Mouse (Mus musculus): ENCODE data around the gene Tmed9. TPM values are rescaled to one million over a fixed set of nuclear protein-coding genes. Genes with fewer than 3 reads are reported as not detected.
"Not testable (repeated sequence)": the region's sequence is repeated elsewhere in the genome, so short reads cannot be mapped to it uniquely, and the experiment has no call there.

The Tmed9 gene
- polyA plus RNA-seq, 1 experiment from 2014 or later: 105 TPM

- Histone ChIP-seq H3K4me1 (peaks cover 21% of the 10 kb centered on the region), H3K36me3 (peaks cover 13% of the 10 kb centered on the region), H3K4me2 (replicated peaks) (peak within 1 kb of the TSS; percentile 67), H3K27ac (replicated peaks) (peak within 1 kb of the TSS; percentile 86), H3K27me3 (0 out of 2 replicates have a peak, but pooled peaks cover 3% of the 10 kb centered on the region), H3K9ac (replicated peaks) (peak within 1 kb of the TSS; percentile 81), H3K9me3 (no peaks in the 10 kb centered on the region), H3K4me3 (peak within 1 kb of the TSS; percentile 90)
- WGBS: under 1% methylated on average over 59 of the region's 59 CpGs
- ATAC-seq (ENCODE audit: low FRiP score, low read depth): peak; percentile 98
Observed at GRCm38 (mm10) chr13:55622649-55623541, 49.4 kb downstream of the Tmed9 start, which contains the start of gene Caml. Gene Caml, plus strand, starts transcription at chr13:55623005.

GRCm38 (mm10) chr13:55634639-55635127, 61.2 kb downstream of the Tmed9 start, which contains the start of gene Ddx46:
Gene Ddx46, plus strand, starts transcription at chr13:55635027.
- 6% methylated on average over 30 of the region's 30 CpGs for WGBS
- Histone ChIP-seq H3K4me2 (replicated peaks) (peak within 1 kb of the TSS; percentile 92), H3K9ac (replicated peaks) (peak within 1 kb of the TSS; percentile 92), H3K36me3 (peaks cover 41% of the 10 kb centered on the region), H3K4me1 (peaks cover 20% of the 10 kb centered on the region), H3K9me3 (no peaks in the 10 kb centered on the region), H3K4me3 (peak within 1 kb of the TSS; percentile 98), H3K27me3 (no peaks in the 10 kb centered on the region), H3K27ac (replicated peaks) (0 out of 2 replicates have a peak within 1 kb of the TSS, but pooled peaks have one; percentile 50)
- ATAC-seq (ENCODE audit: low FRiP score, low read depth): peak; percentile 88

- Histone ChIP-seq H3K27ac (replicated peaks) (0 out of 2 replicates have a peak overlapping the region, but pooled peaks have one; percentile 50), H3K9ac (replicated peaks) (peak overlapping the region; percentile 92), H3K27me3 (no peaks in the 10 kb centered on the region), H3K9me3 (no peaks in the 10 kb centered on the region), H3K4me3 (peak overlapping the region; percentile 98), H3K4me1 (peaks cover 20% of the 10 kb centered on the region), H3K4me2 (replicated peaks) (peak overlapping the region; percentile 92), H3K36me3 (peaks cover 45% of the 10 kb centered on the region)
- 0% methylated on average over 27 of the region's 40 CpGs for WGBS
- ATAC-seq (ENCODE audit: low FRiP score, low read depth): peak; percentile 73
Observed at GRCm38 (mm10) chr13:55635146-55635571, 61.6 kb downstream of the Tmed9 start.

GRCm38 (mm10) chr13:55636185-55636983, 62.9 kb downstream of the Tmed9 start:
- no peak overlapping the region for H3K27ac ChIP-seq (replicated peaks)
- peaks cover 20% of the 10 kb centered on the region for H3K4me1 ChIP-seq
- 90% methylated on average over 14 of the region's 14 CpGs for WGBS
- H3K9me3 ChIP-seq: no peaks in the 10 kb centered on the region
- H3K4me3 ChIP-seq: peak overlapping the region; percentile 98; the same call in 1 of the 2 replicates
- H3K9ac ChIP-seq (replicated peaks): no peak overlapping the region
- no peaks in the 10 kb centered on the region for H3K27me3 ChIP-seq
- no peak for ATAC-seq (ENCODE audit: low FRiP score, low read depth)
- H3K4me2 ChIP-seq (replicated peaks): peak overlapping the region; percentile 92
- peaks cover 43% of the 10 kb centered on the region for H3K36me3 ChIP-seq

GRCm38 (mm10) chr13:55640480-55640879, 66.9 kb downstream of the Tmed9 start:
- H3K36me3 ChIP-seq: peaks cover 38% of the 10 kb centered on the region
- not testable (repeated sequence) for H3K9ac ChIP-seq (replicated peaks)

GRCm38 (mm10) chr13:55644525-55644924, 71.0 kb downstream of the Tmed9 start:
- no peaks in the 10 kb centered on the region for H3K4me1 ChIP-seq
- no peaks in the 10 kb centered on the region for H3K27me3 ChIP-seq
- peaks cover 66% of the 10 kb centered on the region for H3K36me3 ChIP-seq
- H3K27ac ChIP-seq (replicated peaks): no peak overlapping the region
- no peak overlapping the region for H3K4me2 ChIP-seq (replicated peaks)
- no peaks in the 10 kb centered on the region for H3K9me3 ChIP-seq
- 89% methylated on average over 2 of the region's 2 CpGs for WGBS
- no peak overlapping the region for H3K4me3 ChIP-seq
- no peak overlapping the region for H3K9ac ChIP-seq (replicated peaks)
- no peak for ATAC-seq (ENCODE audit: low FRiP score, low read depth)

More at GRCm38 (mm10) chr13:55640480-55640879, 66.9 kb downstream of the Tmed9 start:
- peaks cover 14% of the 10 kb centered on the region for H3K4me1 ChIP-seq
- not testable (repeated sequence) for H3K9me3 ChIP-seq; H3K4me2 ChIP-seq (replicated peaks); H3K27me3 ChIP-seq; H3K4me3 ChIP-seq; ATAC-seq (ENCODE audit: low FRiP score, low read depth); H3K27ac ChIP-seq (replicated peaks)
- 58% methylated on average over 8 of the region's 8 CpGs for WGBS

Other genes starting within 250 kb of the Tmed9 start
- gene Mxd3, start 243.9 kb upstream of the Tmed9 start, polyA plus RNA-seq (2016; fragmentation: Nextera tagmentation; extraction: Ambion mirVana): 28.7 and 32.1 TPM in 2 replicates
- gene Lman2, start 210.9 kb upstream of the Tmed9 start, polyA plus RNA-seq (2016; fragmentation: Nextera tagmentation; extraction: Ambion mirVana): 91.8 and 94.7 TPM in 2 replicates
- 0.47 and 0.59 TPM in 2 replicates for gene Rgs14, start 204.0 kb upstream of the Tmed9 start, polyA plus RNA-seq (2016; fragmentation: Nextera tagmentation; extraction: Ambion mirVana)
- 0.06 TPM in 1 of 2 replicates, not detected in the other for gene Slc34a1, start 175.5 kb upstream of the Tmed9 start, polyA plus RNA-seq (2016; fragmentation: Nextera tagmentation; extraction: Ambion mirVana)
- gene Pfn3, start 158.5 kb upstream of the Tmed9 start, polyA plus RNA-seq (2016; fragmentation: Nextera tagmentation; extraction: Ambion mirVana): not detected in 2 replicates
- not detected in 2 replicates for gene F12, start 146.9 kb upstream of the Tmed9 start, polyA plus RNA-seq (2016; fragmentation: Nextera tagmentation; extraction: Ambion mirVana)
- gene Grk6, start 128.7 kb upstream of the Tmed9 start, polyA plus RNA-seq (2016; fragmentation: Nextera tagmentation; extraction: Ambion mirVana): 53.1 and 58.5 TPM in 2 replicates
- 2.0 and 2.3 TPM in 2 replicates for gene Prr7, start 109.5 kb upstream of the Tmed9 start, polyA plus RNA-seq (2016; fragmentation: Nextera tagmentation; extraction: Ambion mirVana)
- gene Dbn1, start 85.6 kb upstream of the Tmed9 start, polyA plus RNA-seq (2016; fragmentation: Nextera tagmentation; extraction: Ambion mirVana): 558 and 585 TPM in 2 replicates
- gene Pdlim7, start 60.1 kb upstream of the Tmed9 start, polyA plus RNA-seq (2016; fragmentation: Nextera tagmentation; extraction: Ambion mirVana): 140 and 156 TPM in 2 replicates
- gene Dok3, start 44.4 kb upstream of the Tmed9 start, polyA plus RNA-seq (2016; fragmentation: Nextera tagmentation; extraction: Ambion mirVana): 2.9 and 4.6 TPM in 2 replicates
- gene Ddx41, start 37.1 kb upstream of the Tmed9 start, polyA plus RNA-seq (2016; fragmentation: Nextera tagmentation; extraction: Ambion mirVana): 64.6 and 73.4 TPM in 2 replicates
- 67.2 and 67.7 TPM in 2 replicates for gene Fam193b, start 2.6 kb upstream of the Tmed9 start, polyA plus RNA-seq (2016; fragmentation: Nextera tagmentation; extraction: Ambion mirVana)
- 40.4 and 41.9 TPM in 2 replicates for gene B4galt7, start 26.2 kb downstream of the Tmed9 start, polyA plus RNA-seq (2016; fragmentation: Nextera tagmentation; extraction: Ambion mirVana)
- 68.0 and 73.9 TPM in 2 replicates for gene Caml, start 49.3 kb downstream of the Tmed9 start, polyA plus RNA-seq (2016; fragmentation: Nextera tagmentation; extraction: Ambion mirVana)
- 41.7 and 43.0 TPM in 2 replicates for gene Ddx46, start 61.3 kb downstream of the Tmed9 start, polyA plus RNA-seq (2016; fragmentation: Nextera tagmentation; extraction: Ambion mirVana)
- 71.4 and 74.5 TPM in 2 replicates for gene B230219D22Rik, start 119.4 kb downstream of the Tmed9 start, polyA plus RNA-seq (2016; fragmentation: Nextera tagmentation; extraction: Ambion mirVana)
- 90.9 and 99.6 TPM in 2 replicates for gene Txndc15, start 140.9 kb downstream of the Tmed9 start, polyA plus RNA-seq (2016; fragmentation: Nextera tagmentation; extraction: Ambion mirVana)
- gene Pcbd2, start 153.6 kb downstream of the Tmed9 start, polyA plus RNA-seq (2016; fragmentation: Nextera tagmentation; extraction: Ambion mirVana): 23.9 and 30.0 TPM in 2 replicates
- 0.18 TPM in 1 of 2 replicates, not detected in the other for gene Catsper3, start 210.8 kb downstream of the Tmed9 start, polyA plus RNA-seq (2016; fragmentation: Nextera tagmentation; extraction: Ambion mirVana)